Mouse (Mus musculus) neural tube, embryonic 13.5 days (tissue): ENCODE data around the gene Cdk2ap1. TPM values are rescaled to one million over a fixed set of nuclear protein-coding genes. Genes with fewer than 3 reads are reported as not detected.
"Not testable (repeated sequence)": the region's sequence is repeated elsewhere in the genome, so short reads cannot be mapped to it uniquely, and the experiment has no call there.

Experiments
- ATAC-seq: fragments of 200-750 bp; cut with Nextera tagmentation; 2 replicates; pipeline ENCODE4 v1.8.0; 2017; ENCODE audit warnings: low read depth, mild to moderate bottlenecking, moderate TSS enrichment, moderate library complexity
- H3K27ac ChIP-seq: fragments of 300-500 bp; sonication (generic); replicated peaks from 2 replicates; pipeline ENCODE4 v1.5.1; 2015; ENCODE audit warnings: moderate library complexity, mild to moderate bottlenecking, inconsistent platforms
- H3K27me3 ChIP-seq: fragments of 300-500 bp; sonication (generic); 2 replicates; pipeline ENCODE4 v1.6.1; 2015; ENCODE audit warnings: mild to moderate bottlenecking, inconsistent platforms
- H3K36me3 ChIP-seq: fragments of 300-500 bp; sonication (generic); 2 replicates; pipeline ENCODE4 v1.6.1; 2015; ENCODE audit warnings: mild to moderate bottlenecking, inconsistent platforms
- H3K4me1 ChIP-seq: fragments of 300-500 bp; sonication (generic); replicated peaks from 2 replicates; pipeline ENCODE4 v1.6.1; 2015; ENCODE audit warnings: inconsistent platforms
- H3K4me2 ChIP-seq: fragments of 300-500 bp; sonication (generic); 2 replicates; pipeline ENCODE4 v1.6.1; 2015; ENCODE audit warnings: inconsistent platforms, mild to moderate bottlenecking, moderate library complexity
- H3K4me3 ChIP-seq: fragments of 300-500 bp; sonication (generic); 2 replicates; pipeline ENCODE4 v1.5.1; 2015; ENCODE audit warnings: mild to moderate bottlenecking, inconsistent platforms
- H3K9ac ChIP-seq: fragments of 300-500 bp; sonication (generic); 2 replicates; pipeline ENCODE4 v1.6.1; 2015; ENCODE audit warnings: moderate library complexity, mild to moderate bottlenecking, inconsistent platforms
- H3K9me3 ChIP-seq: fragments of 300-500 bp; sonication (generic); 2 replicates; pipeline ENCODE4 v1.6.1; 2016; ENCODE audit warnings: inconsistent platforms
- whole genome bisulfite sequencing: fragments of 180-500 bp; shearing (Covaris S2); methylation state at CpG from one replicate; pipeline ENCODE4 v1.1.7; 2015; 5-methylcytosine and 5-hydroxymethylcytosine counted together
- polyA plus RNA-seq: library from polyadenylated mRNA; unstranded; fragments of >200 nt; fragmentation: Nextera tagmentation; extraction: Ambion mirVana; gene quantifications from 2 replicates; pipeline ENCODE4 v1.2.1, GENCODE M21; 2015

Gene Cdk2ap1
- polyA plus RNA-seq, 1 experiment from 2014 or later, result 94.3 TPM

DNA sequence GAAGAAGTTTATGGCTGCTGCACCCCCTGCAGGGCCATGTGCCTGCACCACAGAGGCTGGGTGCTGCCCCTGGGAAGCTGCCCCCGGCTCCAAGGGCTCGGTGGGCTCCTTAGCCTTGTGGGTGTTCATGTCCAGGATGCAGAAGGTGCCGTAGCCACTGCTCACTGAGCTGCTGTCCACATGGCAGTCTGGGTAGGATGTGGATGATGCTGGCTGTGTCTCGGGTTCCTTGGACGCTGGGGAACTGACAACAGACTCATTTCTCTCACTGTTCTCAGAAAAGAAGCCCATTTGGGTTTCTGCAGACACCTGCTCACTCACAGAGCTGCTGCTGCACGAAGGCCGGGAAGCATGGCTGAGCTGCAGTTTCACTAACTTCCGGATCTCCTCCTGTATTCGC is 47.4 kb downstream of the Cdk2ap1 start:
- Histone ChIP-seq H3K27me3 (no peaks in the 10 kb centered on the region), H3K36me3 (peaks cover 92% of the 10 kb centered on the region)

GRCm38 (mm10) chr5:124310091-124310490 is 52.8 kb downstream of the Cdk2ap1 start:
- Histone ChIP-seq H3K4me3 (no peak overlapping the region), H3K36me3 (peaks cover 87% of the 10 kb centered on the region), H3K27ac (no peak overlapping the region), H3K4me2 (no peak overlapping the region), H3K9me3 (peaks cover 5% of the 10 kb centered on the region; the same call in 1 of the 2 replicates), H3K4me1 (no peaks in the 10 kb centered on the region), H3K27me3 (no peaks in the 10 kb centered on the region), H3K9ac (no peak overlapping the region)
- ATAC-seq, result no peak
- WGBS, result 95% methylated on average over 11 of the region's 11 CpGs

More for the DNA sequence above, 47.4 kb downstream of the Cdk2ap1 start:
- no peaks in the 10 kb centered on the region for H3K4me1 ChIP-seq
- no peak overlapping the region for H3K4me3 ChIP-seq
- no peak for ATAC-seq
- 89% methylated on average over 9 of the region's 9 CpGs for WGBS
- peaks cover 5% of the 10 kb centered on the region; the same call in 1 of the 2 replicates for H3K9me3 ChIP-seq
- no peak overlapping the region for H3K27ac ChIP-seq
- H3K4me2 ChIP-seq, result no peak overlapping the region
- H3K9ac ChIP-seq, result no peak overlapping the region

DNA sequence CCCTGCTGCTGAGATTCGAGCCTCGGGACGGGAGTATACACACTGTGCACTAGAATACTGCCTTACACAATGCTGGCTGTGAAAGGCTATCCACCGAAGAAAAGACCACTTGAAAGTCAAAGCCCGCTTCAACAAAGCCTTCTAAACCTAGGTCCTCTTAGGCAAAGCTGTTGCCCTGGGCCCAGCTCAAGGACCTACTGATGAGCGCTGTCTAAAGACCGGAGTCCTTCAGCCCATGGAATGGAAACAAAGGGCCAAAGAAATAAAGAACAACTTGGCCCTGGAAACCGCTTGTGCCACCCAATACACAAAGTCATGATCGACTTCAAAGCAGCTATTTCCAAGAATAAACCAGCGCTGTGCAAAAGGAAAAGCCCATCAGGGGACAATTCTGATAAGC is 53.7 kb downstream of the Cdk2ap1 start:
- no peaks in the 10 kb centered on the region for H3K27me3 ChIP-seq
- no peak overlapping the region for H3K4me2 ChIP-seq
- no peak overlapping the region for H3K4me3 ChIP-seq
- peaks cover 5% of the 10 kb centered on the region; the same call in 1 of the 2 replicates for H3K9me3 ChIP-seq
- peaks cover 81% of the 10 kb centered on the region for H3K36me3 ChIP-seq
- WGBS, result 81% methylated on average over 10 of the region's 10 CpGs
- no peaks in the 10 kb centered on the region for H3K4me1 ChIP-seq
- no peak for ATAC-seq
- no peak overlapping the region for H3K27ac ChIP-seq
- H3K9ac ChIP-seq, result no peak overlapping the region

DNA sequence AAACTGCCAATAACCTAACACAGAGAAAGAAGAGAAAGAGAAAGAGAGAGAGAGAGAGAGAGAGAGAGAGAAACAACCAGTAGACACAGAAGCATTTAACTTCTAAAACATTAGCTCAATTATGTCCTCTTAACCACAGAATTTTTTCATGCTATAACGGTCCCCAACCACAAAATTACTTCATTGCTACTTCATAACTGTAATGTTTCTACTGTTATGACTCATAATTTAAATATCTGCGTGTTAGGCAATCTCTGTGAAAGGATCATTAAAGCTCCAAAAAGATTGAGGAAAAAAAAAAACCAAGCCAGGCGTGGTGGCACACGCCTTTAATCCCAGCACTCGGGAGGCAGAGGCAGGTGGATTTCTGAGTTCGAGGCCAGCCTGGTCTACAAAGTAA is 60.0 kb downstream of the Cdk2ap1 start:
- not testable (repeated sequence) for H3K27ac ChIP-seq, H3K4me1 ChIP-seq, H3K9me3 ChIP-seq, H3K4me3 ChIP-seq, H3K4me2 ChIP-seq, H3K9ac ChIP-seq, H3K27me3 ChIP-seq, ATAC-seq
- 95% methylated on average over 6 of the region's 6 CpGs for WGBS
- H3K36me3 ChIP-seq, result peaks cover 79% of the 10 kb centered on the region

- Histone ChIP-seq H3K9ac (no peak overlapping the region), H3K27me3 (no peaks in the 10 kb centered on the region), H3K36me3 (peaks cover 79% of the 10 kb centered on the region), H3K27ac (no peak overlapping the region), H3K4me2 (no peak overlapping the region), H3K4me3 (no peak overlapping the region), H3K9me3 (no peaks in the 10 kb centered on the region), H3K4me1 (no peaks in the 10 kb centered on the region)
- ATAC-seq, result no peak
- 76% methylated on average over 4 of the region's 4 CpGs for WGBS
Measured at GRCm38 (mm10) chr5:124300132-124300531, 62.8 kb downstream of the Cdk2ap1 start.

- H3K27ac ChIP-seq, H3K4me1 ChIP-seq, H3K4me2 ChIP-seq, H3K27me3 ChIP-seq, H3K9me3 ChIP-seq, H3K9ac ChIP-seq, H3K4me3 ChIP-seq, ATAC-seq: not testable (repeated sequence)
- WGBS, result 66% methylated on average over 4 of the region's 4 CpGs
- H3K36me3 ChIP-seq, result peaks cover 81% of the 10 kb centered on the region
Measured at GRCm38 (mm10) chr5:124299307-124299706, 63.6 kb downstream of the Cdk2ap1 start.

DNA sequence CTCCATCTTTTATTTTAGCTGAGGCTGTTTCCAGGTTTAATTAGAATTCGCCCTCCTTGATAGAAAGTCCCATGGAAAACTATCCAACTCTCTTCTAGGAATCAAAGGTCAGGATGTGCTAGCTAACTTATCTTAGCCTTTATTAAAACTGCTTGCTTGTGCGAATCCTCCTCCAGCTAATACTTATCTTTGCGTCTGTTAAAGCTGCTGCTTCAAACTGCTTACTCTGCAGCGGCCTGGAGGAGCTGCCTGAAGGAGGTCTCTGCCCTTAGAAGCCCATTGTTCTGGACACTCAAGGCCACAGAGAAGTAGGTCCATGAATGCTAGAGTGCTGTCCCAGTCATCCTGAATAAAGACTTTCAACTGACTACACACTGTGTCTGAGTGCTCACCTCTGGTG is 66.4 kb downstream of the Cdk2ap1 start:
- H3K4me1 ChIP-seq, result no peaks in the 10 kb centered on the region
- 96% methylated on average over 4 of the region's 4 CpGs for WGBS
- no peak overlapping the region for H3K4me3 ChIP-seq
- no peaks in the 10 kb centered on the region for H3K27me3 ChIP-seq
- peaks cover 86% of the 10 kb centered on the region for H3K36me3 ChIP-seq
- H3K9ac ChIP-seq, result no peak overlapping the region
- no peaks in the 10 kb centered on the region for H3K9me3 ChIP-seq
- no peak overlapping the region for H3K27ac ChIP-seq
- no peak overlapping the region for H3K4me2 ChIP-seq
- no peak for ATAC-seq

Other genes with a start within 250 kb of the Cdk2ap1 start
- gene Arl6ip4, start 247.0 kb downstream of the Cdk2ap1 start, polyA plus RNA-seq, result 79.1 and 81.1 TPM in 2 replicates
- gene Pitpnm2, start 113.3 kb downstream of the Cdk2ap1 start, polyA plus RNA-seq, result 7.9 and 8.4 TPM in 2 replicates
- gene Mphosph9, start 35.1 kb downstream of the Cdk2ap1 start, polyA plus RNA-seq, result 13.5 and 14.5 TPM in 2 replicates
- gene 2810006K23Rik, start 35.0 kb downstream of the Cdk2ap1 start, polyA plus RNA-seq, result 16.0 and 17.0 TPM in 2 replicates
- 106 and 107 TPM in 2 replicates for gene Sbno1, start 62.9 kb upstream of the Cdk2ap1 start, polyA plus RNA-seq
- 34.0 and 37.8 TPM in 2 replicates for gene Kmt5a, start 76.8 kb upstream of the Cdk2ap1 start, polyA plus RNA-seq
- 19.9 and 20.7 TPM in 2 replicates for gene Rilpl2, start 115.3 kb upstream of the Cdk2ap1 start, polyA plus RNA-seq
- gene Snrnp35, start 120.1 kb upstream of the Cdk2ap1 start, polyA plus RNA-seq, result 26.4 and 27.8 TPM in 2 replicates
- gene Rilpl1, start 168.3 kb upstream of the Cdk2ap1 start, polyA plus RNA-seq, result 14.4 and 16.3 TPM in 2 replicates
- gene Tmed2, start 177.6 kb upstream of the Cdk2ap1 start, polyA plus RNA-seq, result 359 and 384 TPM in 2 replicates
- 24.3 and 24.6 TPM in 2 replicates for gene Ddx55, start 189.8 kb upstream of the Cdk2ap1 start, polyA plus RNA-seq
- gene Eif2b1, start 216.0 kb upstream of the Cdk2ap1 start, polyA plus RNA-seq, result 67.6 and 82.6 TPM in 2 replicates
- 40.4 and 48.5 TPM in 2 replicates for gene Gtf2h3, start 216.1 kb upstream of the Cdk2ap1 start, polyA plus RNA-seq